Mouse (Mus musculus) heart, adult 18-20 months (tissue): ENCODE measurements around the gene Pth2. TPM values are rescaled to one million over a fixed set of nuclear protein-coding genes. Genes with fewer than 3 reads are reported as not detected.
"Not testable (repeated sequence)": the region's sequence is repeated elsewhere in the genome, so short reads cannot be mapped to it uniquely, and the experiment has no call there.

ENCODE experiments used
- DNase-seq, 2 experiments: peaks; one replicate each; pipeline ENCODE4 v3.0.0; 2021 to 2022; ENCODE audit warnings: mixed read lengths in 1 of 2
- long read RNA-seq, 2 experiments: library from polyadenylated mRNA; stranded (forward); transcript quantifications; one replicate each; pipeline ENCODE4 v2.0.0; 2021
- total RNA-seq, 2 experiments: library from RNA; stranded (reverse); gene quantifications; 2 replicates each; pipeline ENCODE4 v1.2.3; 2021

Gene Pth2
- total RNA-seq: not detected
- long read RNA-seq, experiment 1: 0 reads
- long read RNA-seq, experiment 2: 0 reads

DNA sequence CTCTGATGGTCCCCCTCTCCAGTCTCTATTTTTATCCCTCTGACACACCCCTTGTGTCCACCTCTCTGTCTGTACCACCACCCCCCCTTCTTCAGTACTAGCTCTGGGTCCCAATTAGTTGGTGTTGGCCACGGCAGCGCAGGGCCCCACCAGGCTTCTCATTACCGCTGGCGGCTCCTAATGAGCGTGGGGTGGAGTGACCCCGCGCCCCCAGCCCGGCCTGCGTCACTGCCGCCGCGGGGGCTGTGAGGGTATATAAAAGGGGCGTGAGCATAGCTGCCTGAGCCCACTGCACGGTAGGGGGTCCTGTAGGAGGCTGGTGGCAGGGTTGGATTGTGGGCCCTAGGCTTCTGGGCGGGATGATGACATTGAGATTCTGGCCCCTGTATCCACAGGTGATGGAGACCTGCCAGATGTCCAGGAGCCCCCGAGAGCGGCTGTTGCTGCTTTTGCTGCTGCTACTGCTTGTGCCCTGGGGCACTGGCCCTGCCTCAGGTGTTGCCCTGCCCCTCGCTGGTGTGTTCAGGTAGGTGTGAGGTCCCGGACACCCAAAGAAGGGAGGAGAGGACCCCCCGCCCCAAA, at the start of gene Pth2:
Pth2 (plus strand) TSS at position 100 of the 582 bp plus-strand sequence.
- no peak for DNase-seq

DNA sequence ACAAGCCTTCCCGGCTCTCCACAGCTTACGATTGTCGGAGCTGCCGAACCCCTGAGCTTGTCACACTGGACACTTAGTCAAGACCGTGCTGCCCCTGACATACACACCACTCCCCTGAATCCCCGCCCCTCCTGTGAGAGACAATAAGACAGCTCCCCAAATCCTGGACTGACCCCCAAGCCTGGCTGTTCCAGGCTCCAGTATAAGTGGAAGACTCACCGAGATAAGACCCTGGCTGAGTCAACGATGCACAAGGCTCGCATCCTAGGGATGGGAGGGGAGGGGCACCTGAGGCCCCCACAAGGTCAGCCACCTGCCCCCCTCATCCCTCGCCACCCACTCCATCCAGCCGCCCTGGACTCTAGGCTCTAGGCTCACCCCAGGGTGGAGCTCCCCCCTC, 48.9 kb upstream of the Pth2 start:
- DNase-seq: no peak

DNA sequence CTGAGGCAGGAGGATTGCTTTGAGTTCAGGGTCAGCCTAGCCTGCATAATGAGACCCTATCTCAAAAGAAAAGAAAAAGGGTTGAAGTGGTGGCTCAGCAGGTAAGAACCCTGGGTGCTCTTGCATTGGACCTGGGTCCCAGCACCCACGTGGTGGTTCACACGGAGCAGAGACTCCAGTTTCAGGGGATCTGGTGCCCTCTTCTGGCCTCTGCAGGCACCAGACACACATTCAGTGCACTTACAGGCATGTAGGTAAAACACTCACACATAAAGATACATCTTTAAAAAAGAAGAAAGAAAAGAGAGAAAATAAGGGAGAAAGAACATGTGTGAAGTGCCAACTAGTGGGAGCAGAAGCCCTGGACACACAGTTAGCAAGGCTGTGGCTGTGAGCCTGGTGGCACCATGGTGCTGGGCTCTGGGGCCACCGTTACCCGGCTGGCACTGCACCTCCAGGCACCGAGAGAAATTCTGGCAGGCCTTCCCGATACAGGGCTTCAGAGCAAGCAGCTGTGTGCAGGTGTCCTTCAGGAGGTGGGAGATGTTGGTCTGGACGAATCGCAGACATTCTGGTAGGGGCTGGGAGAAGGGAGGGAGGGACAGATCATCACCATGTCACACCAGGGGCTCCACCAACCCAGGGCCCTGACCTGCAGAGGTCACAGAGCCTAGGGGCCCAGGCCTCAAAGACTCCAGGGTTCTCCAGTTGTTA, 47.2 kb upstream of the Pth2 start:
- no peak for DNase-seq

DNA sequence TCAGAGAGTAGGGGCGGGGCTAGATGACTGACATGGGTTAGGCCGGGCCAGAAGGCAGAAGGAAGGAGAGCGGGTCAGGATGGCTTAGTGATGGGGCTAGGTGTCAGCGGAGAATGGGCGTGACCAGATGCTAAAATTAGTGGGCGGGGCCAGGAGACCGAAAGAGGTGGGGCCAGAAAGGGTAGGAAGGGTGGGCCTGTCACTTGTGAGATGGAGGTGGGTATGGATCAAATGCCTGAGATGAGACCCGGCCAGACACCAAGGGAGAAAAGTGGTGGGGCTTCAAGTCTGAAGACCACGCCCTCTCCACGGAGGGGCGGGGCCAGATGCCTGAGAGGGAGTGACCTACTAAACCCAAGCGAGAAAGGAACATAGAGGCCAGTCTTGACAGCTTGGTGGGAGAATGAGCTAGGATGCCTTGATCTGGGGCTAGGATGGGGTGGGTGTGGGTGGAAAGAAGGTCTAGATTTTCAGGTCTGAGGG, 46.2 kb upstream of the Pth2 start:
- peak in 1 of 2 experiments; percentile 48 for DNase-seq

DNA sequence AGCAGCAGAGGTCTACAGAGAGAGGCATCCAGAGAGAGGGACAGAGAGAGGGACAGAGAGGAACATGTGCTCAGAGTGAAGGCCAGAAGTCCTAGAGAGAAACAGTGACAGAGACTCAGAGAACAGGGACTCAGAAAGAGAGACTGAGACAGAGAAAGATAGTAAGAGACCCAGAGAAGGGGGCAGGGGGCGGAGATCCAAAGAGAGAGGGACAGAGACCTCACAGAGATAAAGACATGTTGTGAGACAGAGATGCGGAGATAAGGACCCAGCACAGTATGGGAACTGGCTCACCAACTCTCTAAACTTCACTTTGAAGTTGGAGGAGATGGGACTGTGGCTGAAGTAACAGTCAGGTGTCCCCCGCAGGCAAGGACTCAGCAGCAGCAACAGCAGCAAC, 45.4 kb upstream of the Pth2 start:
- DNase-seq: no peak

DNA sequence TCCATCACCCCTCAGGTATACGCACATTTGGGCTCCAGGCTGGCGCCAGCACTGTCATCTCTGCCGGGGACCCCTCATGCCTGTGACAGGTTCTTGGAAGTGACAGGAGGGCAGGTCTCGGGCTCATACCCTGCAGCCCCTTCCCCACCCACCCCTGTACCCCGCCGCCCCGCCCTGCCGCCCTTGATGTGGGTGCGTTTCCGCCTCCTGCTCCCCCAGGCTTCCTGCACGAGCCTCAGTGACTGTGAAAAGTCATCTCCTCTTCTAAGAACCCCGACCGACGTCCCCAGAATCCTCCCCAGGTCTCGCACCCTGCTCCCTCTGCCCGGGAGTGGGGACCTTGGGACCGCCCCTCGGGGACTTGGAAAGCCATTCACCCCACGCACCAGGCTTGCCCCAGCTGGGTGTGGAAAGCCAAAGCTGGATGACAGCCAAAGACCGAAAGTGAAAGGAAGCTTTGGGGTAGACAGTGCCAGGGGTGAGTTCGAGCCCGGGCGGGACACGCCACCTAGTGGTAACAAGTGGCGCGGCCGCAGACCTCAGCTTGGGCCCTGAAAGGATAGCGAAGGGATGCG, 44.7 kb upstream of the Pth2 start, which contains the start of the genes Gm45713 and Flt3l:
Gm45713 (minus strand) TSS at position 239 of the 575 bp plus-strand sequence.
Flt3l (minus strand) TSS at position 440 of the 575 bp plus-strand sequence.
- DNase-seq: peak; percentile 96 to 97

DNA sequence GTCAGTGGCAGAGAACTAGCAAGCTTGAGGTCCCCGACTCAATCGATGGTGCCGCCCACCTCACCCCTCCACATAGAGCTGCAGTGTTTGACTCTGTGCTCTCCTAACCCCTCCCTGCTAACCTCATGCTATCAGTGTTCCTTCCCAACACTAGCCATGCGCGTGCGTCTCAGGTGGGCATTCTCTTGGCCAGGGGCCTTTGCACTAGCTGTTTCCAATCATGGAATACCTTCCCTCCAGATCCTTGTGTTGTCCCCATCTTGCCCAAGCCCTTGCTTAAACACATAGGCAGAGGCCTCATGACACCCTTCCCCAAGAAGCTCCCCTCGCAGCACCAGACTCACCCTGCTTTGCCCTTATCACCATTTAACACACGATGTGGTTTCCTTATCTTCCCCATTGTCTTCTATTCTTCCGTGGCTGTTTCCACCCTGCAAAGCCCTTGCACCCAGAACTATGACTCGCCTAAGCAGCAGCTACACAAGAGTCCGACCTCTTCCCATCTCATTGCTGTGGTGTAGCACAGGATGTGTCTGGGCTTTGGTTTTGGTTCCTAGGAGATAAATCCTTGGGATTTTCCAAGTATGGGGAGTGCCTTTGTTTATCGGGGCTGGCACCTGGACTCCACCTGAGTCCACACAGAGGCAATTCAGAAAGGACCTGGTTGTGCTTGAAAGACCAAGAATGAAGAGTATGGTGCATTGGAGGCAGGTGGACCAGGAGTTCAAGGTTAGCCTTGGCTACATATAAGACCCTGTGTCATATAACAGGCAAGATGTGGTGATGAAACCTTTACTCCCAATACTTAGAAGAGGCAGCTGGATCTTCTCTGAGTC, 43.4 kb upstream of the Pth2 start:
- DNase-seq: no peak

DNA sequence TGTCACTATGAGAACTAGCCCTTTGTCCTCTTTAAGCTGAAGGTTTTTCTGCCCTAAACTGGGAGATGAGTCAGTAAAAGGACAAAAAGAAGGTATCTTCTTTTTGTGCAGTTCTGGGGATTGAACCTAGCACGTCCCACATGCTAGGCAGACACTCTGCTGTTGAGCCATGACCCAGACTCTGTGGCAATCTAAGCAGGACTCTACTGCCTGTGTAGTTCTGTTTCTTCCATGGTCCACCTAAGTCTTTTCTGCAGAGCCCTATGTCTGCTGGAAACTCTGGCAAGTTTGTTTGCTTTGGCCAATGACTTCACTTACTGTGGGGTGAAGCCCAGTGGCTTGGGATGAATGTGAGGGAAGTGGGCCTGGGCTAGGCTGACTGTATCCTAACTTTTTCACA, 42.4 kb upstream of the Pth2 start:
- DNase-seq: no peak

DNA sequence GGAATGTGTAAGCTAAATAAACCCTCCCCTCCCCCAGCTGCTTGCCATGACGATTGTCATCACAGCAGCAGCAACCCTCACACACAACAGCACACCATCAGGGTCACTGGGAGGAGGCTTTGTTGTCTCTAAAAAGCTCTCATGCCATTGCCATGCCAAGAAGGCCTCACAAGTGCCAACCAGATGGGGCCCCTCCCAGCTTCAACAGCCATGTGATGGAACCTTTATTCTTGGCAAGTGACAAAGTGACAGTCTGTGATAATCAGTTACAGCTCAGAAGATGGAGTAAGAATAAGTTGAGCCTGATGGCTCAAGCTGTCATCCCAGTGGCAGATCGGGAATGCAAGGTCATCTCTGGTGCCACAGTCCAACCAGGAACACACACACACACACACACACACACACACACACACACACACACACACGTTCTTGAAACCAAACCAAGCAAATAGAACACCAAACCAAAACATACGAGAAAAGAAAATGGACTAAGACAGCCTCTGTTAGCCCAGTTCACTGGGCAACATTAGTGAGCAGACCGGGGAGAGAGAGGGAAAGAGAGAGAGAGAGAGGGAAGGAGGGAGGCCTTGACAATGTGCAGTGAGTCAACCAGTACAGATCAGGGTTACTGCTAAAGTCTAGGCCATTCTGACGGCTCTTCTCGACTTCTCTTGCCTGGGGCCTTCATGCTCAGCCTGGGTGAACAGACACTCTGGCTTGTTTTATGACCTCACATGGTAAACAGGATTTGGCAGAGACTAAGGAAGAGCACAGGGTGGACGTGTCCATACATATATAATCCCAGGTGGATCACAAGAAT, 40.7 kb upstream of the Pth2 start:
- no peak for DNase-seq

DNA sequence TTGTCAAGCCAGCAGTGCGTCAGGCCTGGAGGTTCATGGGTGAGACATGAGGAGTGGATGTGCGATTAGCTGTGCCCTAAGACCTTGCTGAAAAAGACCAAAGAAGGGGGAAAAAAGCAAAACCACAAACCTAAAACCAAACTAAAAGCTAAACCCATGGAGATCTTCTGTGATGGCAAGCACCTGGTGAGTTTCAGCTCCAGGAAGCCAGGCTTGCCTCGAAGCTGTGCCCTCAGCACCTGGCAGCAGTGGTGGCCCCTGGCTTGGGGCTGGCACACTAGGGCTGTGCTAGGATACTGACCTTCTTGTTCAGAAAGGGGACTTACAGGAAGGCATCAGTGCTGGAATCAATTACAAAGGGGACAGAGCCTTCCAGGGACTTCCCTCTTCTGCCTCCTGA, 39.5 kb upstream of the Pth2 start:
- no peak for DNase-seq

DNA sequence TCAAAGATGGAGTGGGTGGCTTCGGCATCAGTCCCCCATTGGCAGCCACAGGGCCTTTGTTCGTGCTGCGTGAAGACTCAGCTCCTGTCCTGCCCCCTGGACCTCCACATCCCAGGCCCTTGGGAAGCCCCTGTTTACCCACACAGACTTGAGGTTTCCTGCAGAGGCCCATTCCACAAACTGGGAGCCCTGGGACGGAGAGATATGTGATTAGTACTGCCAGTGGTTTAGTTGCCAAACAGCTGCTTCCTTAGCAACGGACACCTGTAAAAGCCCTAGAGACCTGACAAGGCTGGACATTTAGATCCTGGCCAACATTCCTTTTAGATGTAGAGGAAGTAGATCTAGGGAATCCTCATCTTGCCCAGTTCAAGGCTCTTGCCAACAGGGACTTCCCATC, 38.9 kb upstream of the Pth2 start:
- no peak for DNase-seq

DNA sequence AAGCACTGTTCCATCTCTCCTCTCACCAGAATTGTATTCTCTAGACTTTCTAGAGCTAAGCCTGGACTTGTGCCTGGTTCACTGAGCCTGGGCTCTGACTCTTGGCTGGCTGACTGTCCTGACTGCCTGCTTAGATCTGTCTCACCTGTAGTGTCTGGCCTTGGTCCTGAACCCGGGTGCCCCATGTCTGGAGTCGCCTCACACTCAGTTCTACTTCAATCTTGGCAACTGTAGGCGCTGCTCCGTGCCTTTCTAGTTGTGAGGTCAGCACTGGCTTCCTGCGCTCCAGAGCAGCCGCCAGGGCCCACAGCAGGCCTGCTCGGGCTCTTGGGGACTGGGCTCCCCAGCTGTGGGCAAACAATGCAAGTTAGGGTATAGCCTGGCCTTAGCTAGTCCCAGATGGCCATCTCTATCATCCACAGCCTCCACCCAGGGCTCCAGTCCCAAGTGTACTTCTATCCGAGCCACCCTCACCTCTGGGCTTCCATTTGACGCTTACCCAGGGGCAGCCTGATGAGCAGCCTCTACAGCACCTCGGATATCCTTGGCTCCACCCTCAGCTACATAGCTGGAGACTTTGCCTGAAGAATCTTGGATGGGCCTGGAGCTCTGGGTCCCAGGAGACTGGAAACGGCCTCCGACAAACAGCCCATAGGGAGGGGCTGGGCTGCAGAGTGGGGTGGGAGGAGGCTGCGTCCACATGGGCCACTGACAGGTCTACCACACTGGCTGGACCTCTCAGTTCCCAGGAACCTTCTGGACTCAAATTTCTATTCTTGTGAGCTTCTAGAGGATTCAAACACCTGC, 36.2 kb upstream of the Pth2 start:
- peak in 1 of 2 experiments; percentile 66 for DNase-seq

DNA sequence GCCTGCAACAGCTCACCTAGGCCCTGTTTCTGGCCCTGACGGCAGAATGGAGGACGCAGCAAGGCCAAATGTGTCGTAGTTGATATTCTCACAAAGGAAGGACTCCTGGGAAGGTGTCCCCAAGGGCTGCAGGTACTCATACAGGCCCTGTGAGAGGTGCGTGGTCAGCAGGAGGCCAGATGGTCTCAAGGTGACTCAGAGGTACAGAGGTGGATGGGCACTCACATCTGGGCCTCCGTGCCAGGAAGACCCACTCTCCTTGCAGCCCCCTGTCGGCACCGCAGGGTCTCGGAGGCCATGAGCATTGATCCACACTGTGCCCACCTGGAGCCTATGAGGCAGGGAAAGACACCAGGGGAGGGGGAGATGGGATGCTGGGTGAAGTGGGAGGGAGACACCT, 35.3 kb upstream of the Pth2 start:
- DNase-seq: no peak

DNA sequence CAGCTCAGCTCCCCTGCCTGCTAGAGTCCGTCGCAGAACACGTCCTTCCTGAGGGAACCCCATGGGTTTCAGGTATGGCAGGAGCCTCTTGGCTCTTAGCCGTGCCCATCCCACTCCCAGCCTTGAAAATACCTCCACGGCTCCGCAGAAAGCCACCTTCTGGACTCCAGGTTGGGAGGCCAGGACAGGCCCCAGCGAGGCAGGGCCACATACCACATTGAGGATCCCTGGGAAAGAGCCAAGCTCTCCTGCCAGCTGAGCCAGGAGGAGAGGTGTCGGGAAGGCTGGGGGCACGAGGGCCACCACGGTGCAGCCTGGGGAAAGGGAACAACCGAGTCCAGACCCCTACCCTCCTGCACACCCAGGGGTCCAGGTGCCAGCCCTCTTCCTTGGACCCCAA, 33.5 kb upstream of the Pth2 start:
- no peak for DNase-seq

DNA sequence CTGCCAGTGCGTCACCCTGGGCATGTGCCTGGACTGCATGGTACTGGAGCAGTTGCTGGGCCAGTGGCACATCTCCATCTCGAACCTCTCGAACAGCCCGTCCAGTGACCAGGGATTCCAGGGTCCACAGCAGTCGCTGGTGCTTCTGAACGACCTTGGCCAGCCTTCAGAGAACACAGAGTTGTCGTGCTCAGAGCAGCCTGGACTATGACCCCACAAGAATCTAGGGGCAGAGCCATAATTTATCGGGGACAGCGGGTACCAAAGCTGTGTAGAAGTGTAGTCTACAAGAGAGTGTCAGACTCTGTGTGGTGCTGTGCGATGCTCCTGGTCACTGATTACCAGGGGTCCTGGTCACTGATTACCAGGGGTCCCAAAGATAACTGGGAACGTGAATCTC, 32.9 kb upstream of the Pth2 start:
- DNase-seq: no peak

DNA sequence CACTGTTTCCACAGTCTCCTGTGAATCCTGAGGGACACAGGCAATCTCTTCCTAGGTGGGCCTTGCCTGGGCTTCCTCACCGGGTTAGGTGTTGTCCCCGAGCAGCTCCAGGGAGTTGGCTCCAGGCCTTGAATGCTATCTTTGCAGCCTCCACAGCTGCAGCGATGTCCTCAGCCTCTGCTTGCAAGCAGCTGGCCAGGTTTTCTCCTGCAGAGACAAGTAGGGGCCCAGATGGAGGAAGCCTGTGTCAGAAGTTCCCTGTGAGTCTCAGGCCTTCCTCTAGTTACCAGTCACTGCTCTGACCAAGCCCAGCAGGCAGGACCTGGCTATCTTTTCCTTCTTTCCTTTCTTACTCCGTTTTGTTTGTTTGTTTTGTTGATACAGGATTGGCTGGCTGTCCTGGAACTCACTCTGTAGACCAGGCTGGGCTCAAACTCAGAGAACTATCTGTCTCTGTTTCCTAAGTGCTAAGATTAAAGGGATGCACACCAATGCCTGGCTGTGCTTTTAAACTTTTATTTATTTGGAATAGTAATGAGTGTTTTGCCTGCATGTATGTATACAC, 32.2 kb upstream of the Pth2 start:
- peak; percentile 53 to 74 for DNase-seq

DNA sequence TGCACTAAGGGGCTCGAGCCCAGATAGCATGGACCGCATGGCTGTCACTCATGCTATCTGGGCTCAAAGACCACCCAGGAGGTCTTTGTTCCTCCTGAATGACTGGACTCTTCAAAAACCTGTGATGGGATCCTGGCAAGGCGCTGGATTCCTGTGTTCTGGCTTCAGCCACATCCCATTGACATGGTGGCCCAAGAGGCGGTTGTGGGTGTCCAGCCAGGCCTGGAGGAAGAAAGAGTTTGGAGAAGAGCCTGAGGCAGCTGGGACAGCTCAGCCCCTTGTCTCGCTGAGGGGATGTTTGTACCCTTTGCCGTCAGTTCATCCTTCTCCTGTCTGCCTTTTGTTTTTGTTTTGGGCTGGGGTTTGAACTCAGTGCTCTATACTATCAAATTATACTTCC, 31.2 kb upstream of the Pth2 start:
- peak; percentile 69 to 78 for DNase-seq

DNA sequence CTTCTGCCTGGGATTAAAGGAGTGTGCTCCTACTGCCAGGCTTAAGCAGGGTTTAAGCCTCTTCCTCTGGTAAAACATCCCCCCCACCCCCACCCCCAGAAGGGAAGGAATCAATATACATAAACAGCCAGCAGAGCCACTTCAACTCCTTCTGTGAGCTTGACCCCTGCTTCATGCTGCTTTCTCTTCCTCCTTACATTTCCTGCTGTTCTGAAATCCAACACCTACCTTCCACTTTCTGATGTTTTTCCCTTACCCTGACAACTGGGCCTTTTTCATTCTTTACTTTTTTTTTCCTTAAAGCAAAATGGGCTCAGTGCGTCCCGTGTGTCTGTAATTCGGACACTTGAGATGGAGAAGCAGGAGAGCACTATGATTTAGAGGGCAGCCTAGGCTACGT, 30.5 kb upstream of the Pth2 start:
- no peak for DNase-seq

DNA sequence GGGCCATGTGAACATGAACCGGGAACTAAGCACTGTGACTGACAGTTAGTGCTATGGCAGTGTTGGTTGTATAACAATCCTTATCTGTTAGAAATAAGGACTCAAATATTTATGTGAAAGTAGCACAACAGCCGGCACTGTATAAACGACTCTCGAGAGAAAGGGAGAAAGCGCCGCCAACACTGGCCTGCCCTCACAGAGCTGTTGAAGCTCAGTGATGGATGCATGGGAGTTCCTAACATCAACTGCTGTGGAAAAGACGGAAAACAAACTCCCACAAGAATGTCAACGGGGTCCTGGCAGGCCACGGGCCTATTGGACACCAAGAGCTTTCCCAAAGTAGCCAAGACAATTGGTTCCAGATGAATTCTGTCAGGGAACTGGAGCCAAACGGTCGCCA, 29.5 kb upstream of the Pth2 start:
- DNase-seq: peak; percentile 63 to 76

DNA sequence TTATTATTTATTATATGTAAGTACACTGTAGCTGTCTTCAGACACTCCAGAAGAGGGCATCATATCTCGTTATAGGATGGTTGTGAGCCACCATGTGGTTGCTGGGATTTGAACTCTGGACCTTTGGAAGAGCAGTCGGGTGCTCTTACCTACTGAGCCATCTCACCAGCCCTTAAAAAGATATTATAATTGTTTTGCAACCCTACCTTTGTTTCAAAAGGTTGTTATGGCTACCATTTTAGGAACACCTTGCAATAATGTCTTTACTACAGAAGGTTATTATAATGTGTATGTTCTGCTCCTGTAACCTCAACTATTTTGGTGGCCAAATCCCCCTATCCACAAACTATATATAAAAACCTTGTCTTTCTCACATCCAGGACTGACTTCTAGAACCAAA, 27.7 kb upstream of the Pth2 start:
- not testable (repeated sequence) for DNase-seq
